ENCODE assay signal across 8 mouse cellular contexts in genomic region chr10:83649037-83649436, GRCm38 (mm10). TPM values are rescaled to one million over a fixed set of nuclear protein-coding genes. Genes with fewer than 3 reads are reported as not detected.
DNase-seq lines count a peak whose midpoint lies in the region; ATAC-seq and TF ChIP-seq lines count a peak whose summit lies in the region.

No protein-coding gene starts in this region.

- peaks cover 51% of the 10 kb centered on the region for H3K27me3 ChIP-seq in megakaryocyte, embryonic 14.5 days (replicated peaks)
- H3K27me3 ChIP-seq in limb, embryonic 14.5 days (ENCODE audit: control insufficient read depth, insufficient read depth, low read length), result no peaks in the 10 kb centered on the region
- no peaks in the 10 kb centered on the region for H3K27me3 ChIP-seq in stomach, embryonic 16.5 days (ENCODE audit: control insufficient read depth, insufficient read depth, low read length)

- H3K4me3 ChIP-seq in megakaryocyte, embryonic 14.5 days (replicated peaks), result peak overlapping the region; percentile 90
- peak overlapping the region; percentile 81 for H3K4me3 ChIP-seq in limb, embryonic 14.5 days (replicated peaks; ENCODE audit: low read length)
- H3K4me3 ChIP-seq in stomach, embryonic 16.5 days (replicated peaks; ENCODE audit: low read length), result peak overlapping the region; percentile 90

- no peaks in the 10 kb centered on the region for H3K36me3 ChIP-seq in megakaryocyte, embryonic 14.5 days (replicated peaks; ENCODE audit: low read length)
- H3K36me3 ChIP-seq in limb, embryonic 14.5 days (ENCODE audit: control insufficient read depth, insufficient read depth, low read length), result no peaks in the 10 kb centered on the region
- no peaks in the 10 kb centered on the region for H3K36me3 ChIP-seq in stomach, embryonic 16.5 days (ENCODE audit: control insufficient read depth, insufficient read depth, low read length)

- DNase-seq in cerebellum, adult 11-12 months, result peak; percentile 64
- no peak for DNase-seq in cerebellum, postnatal 10 days
- DNase-seq in limb, embryonic 14.5 days (ENCODE audit: low spot score), result peak; percentile 11
- DNase-seq in layer of hippocampus, postnatal 14 days (ENCODE audit: low spot score in 2 of 2), result no peak
- no peak for DNase-seq in urinary bladder, adult 2 months (ENCODE audit: low spot score)

- H3K4me1 ChIP-seq in megakaryocyte, embryonic 14.5 days, result peaks cover 44% of the 10 kb centered on the region
- peaks cover 13% of the 10 kb centered on the region; the same call in 1 of the 2 replicates for H3K4me1 ChIP-seq in limb, embryonic 14.5 days (ENCODE audit: control insufficient read depth, insufficient read depth, low read length)
- peaks cover 19% of the 10 kb centered on the region for H3K4me1 ChIP-seq in stomach, embryonic 16.5 days (ENCODE audit: control insufficient read depth, insufficient read depth, low read length)

- ATAC-seq in megakaryocyte, adult 5-6 weeks (ENCODE audit: poor library complexity, severe bottlenecking), result no peak
- peak; percentile 17; the same call in 1 of the 2 replicates for ATAC-seq in limb, embryonic 14.5 days (ENCODE audit: low FRiP score, low read depth)
- no peak for ATAC-seq in stomach, embryonic 16.5 days (ENCODE audit: insufficient read depth, low FRiP score)

- no peak overlapping the region for H3K27ac ChIP-seq in limb, embryonic 14.5 days (replicated peaks; ENCODE audit: low read depth, low read length)
- no peak overlapping the region for H3K27ac ChIP-seq in stomach, embryonic 16.5 days (ENCODE audit: low read length)

- 33% methylated on average over 6 of the region's 6 CpGs for WGBS in limb, embryonic 14.5 days
- 26% methylated on average over 6 of the region's 6 CpGs for WGBS in stomach, embryonic 16.5 days

- no peak for TF ChIP-seq POLR2A in limb, embryonic 14.5 days (IDR thresholded peaks at IDR 0.05; ENCODE audit: borderline replicate concordance, extremely low read depth, insufficient read depth, insufficient read length)

- peak overlapping the region; percentile 75 for H3K9ac ChIP-seq in limb, embryonic 14.5 days (ENCODE audit: low read depth, low read length, severe bottlenecking)
- H3K9ac ChIP-seq in stomach, embryonic 16.5 days (ENCODE audit: low read length), result peak overlapping the region; percentile 94

- no peaks in the 10 kb centered on the region for H3K9me3 ChIP-seq in megakaryocyte, embryonic 14.5 days
- H3K9me3 ChIP-seq in limb, embryonic 14.5 days (ENCODE audit: control insufficient read depth, low read length), result no peaks in the 10 kb centered on the region
- no peaks in the 10 kb centered on the region for H3K9me3 ChIP-seq in stomach, embryonic 16.5 days (replicated peaks; ENCODE audit: control insufficient read depth, low read length)

- peak overlapping the region; percentile 69 for H3K4me2 ChIP-seq in limb, embryonic 14.5 days (replicated peaks; ENCODE audit: low read depth, low read length, severe bottlenecking)
- H3K4me2 ChIP-seq in stomach, embryonic 16.5 days (ENCODE audit: low read depth, low read length), result peak overlapping the region; percentile 81

RNA-seq across cellular contexts. Expression of gene Appl2, which starts 0.5 kb away (rescaled TPM):
- 34.2 TPM in 1 of 2 replicates, not detected in the other for polyA plus RNA-seq in megakaryocyte, embryonic 14.5 days (2012; ENCODE audit: insufficient read depth, low replicate concordance)
- total RNA-seq in megakaryocyte, adult 5-6 weeks (2015), result 11.7 and 13.7 TPM in 2 replicates
- total RNA-seq in megakaryocyte, adult 5-6 weeks (2017), result 27.1 and 28.1 TPM in 2 replicates
- 53.1 and 67.7 TPM in 2 replicates for polyA plus RNA-seq in limb, embryonic 14.5 days (2012; rRNA removed)
- 49.8 and 54.8 TPM in 2 replicates for polyA plus RNA-seq in limb, embryonic 14.5 days (2014; fragmentation: Nextera tagmentation; extraction: Ambion mirVana)
- polyA plus RNA-seq in stomach, embryonic 16.5 days (2015; fragmentation: Nextera tagmentation; extraction: Ambion mirVana), result 81.9 and 86.7 TPM in 2 replicates
- total RNA-seq in layer of hippocampus, postnatal 14 days (2021), result 10 to 100 TPM; 52.1 to 57.4 TPM
- polyA plus RNA-seq in urinary bladder, adult 2 months (2012; rRNA removed), result 33.1 and 49.3 TPM in 2 replicates

Comparison
In these comparisons a context has a peak if more than half of its experiments do, and no peak if none do; other contexts are left out.
1. DNase-seq: peak in cerebellum, adult 11-12 months (single experiment) and limb, embryonic 14.5 days (single experiment); none in cerebellum, postnatal 10 days (0 of 2), layer of hippocampus, postnatal 14 days (0 of 2) and urinary bladder, adult 2 months (single experiment).
2. Peak in every context shown above with its lines, with median percentiles within 50 percentile points of each other: H3K4me3 ChIP-seq.